Mouse (Mus musculus): Measurements from ENCODE around the gene Ctnnd1.

Gene Ctnnd1

GRCm38 (mm10) chr2:84607842-84608241, 42.7 kb downstream of the Ctnnd1 start:
- DNase-seq (ENCODE audit: low read depth): no peak

GRCm38 (mm10) chr2:84600977-84601376, 49.6 kb downstream of the Ctnnd1 start:
- DNase-seq (ENCODE audit: low read depth): no peak

GRCm38 (mm10) chr2:84599270-84599888, 51.2 kb downstream of the Ctnnd1 start:
- no peak for DNase-seq (ENCODE audit: low read depth)

DNA sequence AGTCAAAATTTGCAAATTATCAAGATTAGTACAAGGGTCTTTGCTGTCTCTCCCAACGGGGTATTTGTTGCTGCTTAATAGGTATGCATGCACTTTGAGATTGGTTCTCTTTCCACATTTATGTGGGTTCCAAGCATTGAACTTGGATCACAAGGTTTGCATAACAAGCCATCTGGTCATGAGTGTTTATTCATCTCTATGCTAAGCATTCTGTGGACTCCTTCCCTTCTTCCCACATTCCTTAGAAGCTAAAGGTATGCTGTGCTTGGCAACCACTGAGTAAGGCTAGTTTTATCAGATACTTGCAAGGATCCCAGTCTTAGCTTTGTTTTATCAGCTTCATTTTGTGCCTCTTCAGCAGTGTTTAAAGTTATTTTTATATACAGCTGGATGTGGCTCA, 53.4 kb downstream of the Ctnnd1 start:
- DNase-seq (ENCODE audit: low read depth): no peak

- DNase-seq (ENCODE audit: low read depth): no peak
Measured at GRCm38 (mm10) chr2:84592801-84593200, 57.8 kb downstream of the Ctnnd1 start.

GRCm38 (mm10) chr2:84585700-84586099, 64.9 kb downstream of the Ctnnd1 start:
- DNase-seq (ENCODE audit: low read depth): no peak

DNA sequence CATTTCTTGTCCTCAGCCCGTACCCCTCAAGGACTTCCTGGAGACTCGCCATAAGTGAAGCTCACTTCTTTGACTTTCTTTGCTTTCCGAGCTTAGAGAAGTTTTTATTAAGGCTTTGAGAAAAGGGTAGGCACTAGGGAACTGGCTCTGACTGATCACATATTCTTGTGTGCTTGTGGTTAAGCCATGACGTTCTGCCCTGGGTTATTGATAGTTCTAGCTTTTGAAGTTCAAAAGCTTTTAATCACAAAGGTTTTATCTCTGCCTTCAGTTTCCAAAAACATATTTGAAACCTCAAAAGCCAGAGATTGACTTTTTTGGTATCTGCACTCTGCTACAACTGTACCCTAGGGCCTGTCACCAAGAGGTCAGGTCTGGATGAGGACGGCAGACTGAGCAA, 68.3 kb downstream of the Ctnnd1 start:
- DNase-seq (ENCODE audit: low read depth): no peak

- DNase-seq (ENCODE audit: low read depth): peak; percentile 29
Measured at GRCm38 (mm10) chr2:84581208-84581607, 69.4 kb downstream of the Ctnnd1 start.

DNA sequence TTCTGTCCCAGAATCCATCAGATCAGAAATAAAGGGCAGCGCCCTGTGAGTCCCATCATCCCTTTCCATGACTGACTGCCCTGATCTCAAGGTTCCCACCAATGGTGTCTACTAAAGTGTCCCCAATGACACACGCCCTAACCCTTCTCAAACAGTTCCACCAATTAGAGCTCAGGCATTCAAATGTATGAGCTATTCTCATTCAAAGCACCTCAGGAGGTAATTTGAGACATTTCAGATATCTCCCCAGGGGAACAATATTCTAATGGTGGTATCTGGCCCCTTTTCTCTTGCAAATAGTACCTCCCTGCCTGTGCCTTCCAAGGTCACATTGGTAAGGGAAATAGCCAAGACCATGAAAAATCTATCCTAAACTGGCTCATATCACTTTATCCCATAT, 71.3 kb downstream of the Ctnnd1 start:
- no peak for DNase-seq (ENCODE audit: low read depth)

DNA sequence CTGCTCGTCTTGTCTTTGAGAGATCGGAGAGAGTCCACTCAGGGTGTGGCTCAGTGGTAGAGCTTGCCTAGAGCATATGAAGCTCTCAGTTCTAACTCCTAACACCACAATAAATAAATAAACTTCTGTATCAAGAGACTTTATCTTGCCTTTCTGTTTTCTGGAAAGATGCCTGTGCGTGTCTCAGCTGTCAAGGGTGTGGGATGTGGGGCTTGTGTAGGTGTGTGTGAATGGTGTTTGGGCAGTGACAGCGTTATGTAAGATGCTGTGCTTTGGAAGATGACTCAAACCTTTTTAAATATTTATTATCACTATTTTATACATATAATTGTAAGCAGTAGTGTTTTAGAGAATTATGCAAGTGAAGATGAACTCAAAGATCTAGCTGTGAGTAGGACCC, 76.4 kb downstream of the Ctnnd1 start:
- no peak for DNase-seq (ENCODE audit: low read depth)

DNA sequence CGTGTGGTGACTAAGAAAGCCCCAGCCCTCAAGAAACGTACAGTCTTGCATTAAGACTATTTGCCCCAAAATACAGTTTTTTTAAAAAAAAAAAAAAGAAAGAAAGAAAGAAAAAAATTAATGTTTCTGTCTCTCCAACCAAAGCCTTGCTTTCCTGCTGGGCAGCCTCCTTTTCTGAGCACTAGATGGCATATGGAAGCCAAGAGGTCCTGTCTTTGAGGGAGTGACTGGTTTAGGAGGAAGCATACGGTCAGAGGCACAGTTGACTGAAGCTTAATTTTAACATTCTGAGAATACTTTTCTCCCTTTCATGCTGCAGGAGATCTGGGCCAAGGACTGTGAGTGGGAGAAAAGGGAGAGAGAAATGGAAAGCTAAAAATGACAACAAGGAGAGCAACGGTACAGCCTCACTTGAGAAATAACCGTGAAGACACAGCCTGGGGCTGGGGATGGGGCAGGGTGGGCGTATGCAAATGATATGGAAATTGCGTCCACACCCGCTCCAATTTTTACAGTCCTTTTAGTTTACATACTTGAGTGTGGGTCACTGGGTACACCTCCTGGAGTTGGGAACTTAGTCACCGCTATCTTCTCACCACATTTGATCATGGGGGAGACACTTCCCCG, 93.6 kb downstream of the Ctnnd1 start:
- DNase-seq (ENCODE audit: low read depth): peak; percentile 10

- DNase-seq (ENCODE audit: low read depth): no peak
Measured at GRCm38 (mm10) chr2:84551390-84552100, 99.0 kb downstream of the Ctnnd1 start.

Measured in c-Kit-positive CD71-positive TER-119-negative erythroid progenitor cells, embryonic 14.5 days (primary cell).